ENCODE assay signal across 8 mouse cellular contexts in genomic region chr19:15924181-15924865, GRCm38 (mm10). TPM values are rescaled to one million over a fixed set of nuclear protein-coding genes. Genes with fewer than 3 reads are reported as not detected.
A peak's percentile ranks its signal among the peaks of the same experiment; 100 is the strongest.
DNase-seq lines count a peak whose midpoint lies in the region; ATAC-seq and TF ChIP-seq lines count a peak whose summit lies in the region.

No protein-coding gene starts in this region.

- intact Hi-C loops in heart, adult 2 months (cut with DNase I), result no loop called here

- H3K27me3 ChIP-seq in embryonic facial prominence, embryonic 12.5 days, result no peaks in the 10 kb centered on the region
- H3K27me3 ChIP-seq in heart, adult 2 months (ENCODE audit: control insufficient read depth, insufficient read depth, low read length), result no peaks in the 10 kb centered on the region
- H3K27me3 ChIP-seq in kidney, adult 2 months (replicated peaks; ENCODE audit: control insufficient read depth, insufficient read depth, low read length), result no peaks in the 10 kb centered on the region
- peaks cover 7% of the 10 kb centered on the region; the same call in 1 of the 2 replicates for H3K27me3 ChIP-seq in limb, embryonic 10.5 days (ENCODE audit: low read depth, poor library complexity, severe bottlenecking)
- H3K27me3 ChIP-seq in midbrain, embryonic 10.5 days (ENCODE audit: low read depth, poor library complexity, severe bottlenecking), result peaks cover 12% of the 10 kb centered on the region

- H3K4me3 ChIP-seq in embryonic facial prominence, embryonic 12.5 days, result peak overlapping the region; percentile 58
- peak overlapping the region; percentile 73 for H3K4me3 ChIP-seq in heart, adult 2 months
- H3K4me3 ChIP-seq in kidney, adult 2 months (ENCODE audit: insufficient read depth, low read depth, low read length), result peak overlapping the region; percentile 66
- peak overlapping the region; percentile 75 for H3K4me3 ChIP-seq in limb, embryonic 10.5 days
- peak overlapping the region; percentile 81 for H3K4me3 ChIP-seq in midbrain, embryonic 10.5 days

- peak; percentile 42 to 45 for DNase-seq in thymus, adult 18-20 months
- DNase-seq in thymus, postnatal 0 days (ENCODE audit: low spot score), result no peak
- DNase-seq in heart, adult 2 months, result peak; percentile 67 to 68
- peak; percentile 48 for DNase-seq in kidney, adult 2 months
- DNase-seq in limb, embryonic 10.5 days (ENCODE audit: low spot score), result no peak
- peak; percentile 58 for DNase-seq in midbrain, embryonic 10.5 days (ENCODE audit: low spot score)
- DNase-seq in right cerebral cortex, postnatal 36 days (ENCODE audit: low spot score in 2 of 2), result peak; percentile 59 to 74

- peaks cover 14% of the 10 kb centered on the region for H3K4me1 ChIP-seq in embryonic facial prominence, embryonic 12.5 days
- peaks cover 5% of the 10 kb centered on the region for H3K4me1 ChIP-seq in heart, adult 2 months (ENCODE audit: control insufficient read depth, insufficient read depth, low read length)
- peaks cover 5% of the 10 kb centered on the region; the same call in 1 of the 2 replicates for H3K4me1 ChIP-seq in kidney, adult 2 months (ENCODE audit: control insufficient read depth, insufficient read depth, low read length)
- peaks cover 24% of the 10 kb centered on the region for H3K4me1 ChIP-seq in limb, embryonic 10.5 days
- H3K4me1 ChIP-seq in midbrain, embryonic 10.5 days, result peaks cover 30% of the 10 kb centered on the region

- H3K9me3 ChIP-seq in embryonic facial prominence, embryonic 12.5 days, result no peaks in the 10 kb centered on the region
- no peaks in the 10 kb centered on the region for H3K9me3 ChIP-seq in limb, embryonic 10.5 days (replicated peaks)
- H3K9me3 ChIP-seq in midbrain, embryonic 10.5 days (replicated peaks), result no peaks in the 10 kb centered on the region

- TF ChIP-seq CTCF in heart, adult 2 months (IDR thresholded peaks at IDR 0.05), result peak; percentile 13; the same call in 1 of the 2 replicates
- TF ChIP-seq CTCF in kidney, adult 2 months (conservative IDR thresholded peaks at IDR 0.05; ENCODE audit: insufficient read depth, insufficient read length, low read depth, low read length), result no peak

- under 1% methylated on average over 45 of the region's 46 CpGs for WGBS in embryonic facial prominence, embryonic 12.5 days
- WGBS in heart, adult 2 months, result under 1% methylated on average over 46 of the region's 46 CpGs
- WGBS in kidney, adult 2 months, result 1% methylated on average over 46 of the region's 46 CpGs
- under 1% methylated on average over 46 of the region's 46 CpGs for WGBS in limb, embryonic 10.5 days
- WGBS in midbrain, embryonic 10.5 days, result under 1% methylated on average over 46 of the region's 46 CpGs

- peak overlapping the region; percentile 78 for H3K27ac ChIP-seq in embryonic facial prominence, embryonic 12.5 days
- peak overlapping the region; percentile 24; the same call in 1 of the 2 replicates for H3K27ac ChIP-seq in heart, adult 2 months
- peak overlapping the region; percentile 22; the same call in 1 of the 2 replicates for H3K27ac ChIP-seq in kidney, adult 2 months (ENCODE audit: insufficient read depth, low read depth, low read length)
- peak overlapping the region; percentile 86 for H3K27ac ChIP-seq in limb, embryonic 10.5 days
- peak overlapping the region; percentile 88 for H3K27ac ChIP-seq in midbrain, embryonic 10.5 days (replicated peaks)

- peak overlapping the region; percentile 90 for H3K4me2 ChIP-seq in embryonic facial prominence, embryonic 12.5 days (replicated peaks)

- no peak for TF ChIP-seq EP300 in heart, adult 2 months (IDR thresholded peaks at IDR 0.05; ENCODE audit: insufficient read depth, low read depth, low read length)

- TF ChIP-seq POLR2A in heart, adult 2 months (IDR thresholded peaks at IDR 0.05; ENCODE audit: insufficient read depth, low read depth, low read length), result no peak
- no peak for TF ChIP-seq POLR2A in kidney, adult 2 months (IDR thresholded peaks at IDR 0.05; ENCODE audit: low read depth, low read length)

- no peaks in the 10 kb centered on the region for H3K79me2 ChIP-seq in heart, adult 2 months (replicated peaks; ENCODE audit: control insufficient read depth, insufficient read depth, low read length)

- peak; percentile 61 for ATAC-seq in embryonic facial prominence, embryonic 12.5 days (ENCODE audit: insufficient number of reproducible peaks, insufficient read depth, low FRiP score, low TSS enrichment)

- no peaks in the 10 kb centered on the region for H3K36me3 ChIP-seq in embryonic facial prominence, embryonic 12.5 days
- no peaks in the 10 kb centered on the region for H3K36me3 ChIP-seq in heart, adult 2 months (ENCODE audit: control insufficient read depth, insufficient read depth, low read length)
- H3K36me3 ChIP-seq in kidney, adult 2 months (ENCODE audit: control insufficient read depth, insufficient read depth, low read length), result no peaks in the 10 kb centered on the region
- H3K36me3 ChIP-seq in limb, embryonic 10.5 days, result peaks cover 11% of the 10 kb centered on the region
- H3K36me3 ChIP-seq in midbrain, embryonic 10.5 days, result peaks cover 14% of the 10 kb centered on the region

- H3K9ac ChIP-seq in embryonic facial prominence, embryonic 12.5 days, result peak overlapping the region; percentile 58
- H3K9ac ChIP-seq in heart, adult 2 months (ENCODE audit: low read depth, low read length), result peak overlapping the region; percentile 51

RNA-seq across cellular contexts. Expression of gene Psat1, which starts 22.8 kb away (rescaled TPM):
- 119 and 138 TPM in 2 replicates for polyA plus RNA-seq in thymus, postnatal 0 days (2015; fragmentation: Nextera tagmentation; extraction: Ambion mirVana)
- 71.3 and 77.0 TPM in 2 replicates for polyA plus RNA-seq in embryonic facial prominence, embryonic 12.5 days (2016; fragmentation: Nextera tagmentation; extraction: Ambion mirVana)
- 1 to 10 TPM; 2.3 to 3.5 TPM for total RNA-seq in heart, adult 2 months (2021)
- polyA plus RNA-seq in heart, adult 2 months (2012; rRNA removed), result 2.4 and 2.8 TPM in 2 replicates
- 21.0 and 28.5 TPM in 2 replicates for polyA plus RNA-seq in kidney, adult 2 months (2012; rRNA removed)
- 93.3 and 127 TPM in 2 replicates for polyA plus RNA-seq in limb, embryonic 10.5 days (2016; fragmentation: Nextera tagmentation; extraction: Ambion mirVana)
- polyA plus RNA-seq in midbrain, embryonic 10.5 days (2016; fragmentation: Nextera tagmentation; extraction: Ambion mirVana), result 102 and 129 TPM in 2 replicates

Comparison
In these comparisons a context has a peak if more than half of its experiments do, and no peak if none do; other contexts are left out.
1. DNase-seq: peak in thymus, adult 18-20 months (2 of 2), heart, adult 2 months (2 of 2), kidney, adult 2 months (single experiment), midbrain, embryonic 10.5 days (single experiment) and right cerebral cortex, postnatal 36 days (2 of 2); none in thymus, postnatal 0 days (single experiment) and limb, embryonic 10.5 days (single experiment).
2. H3K27ac ChIP-seq: peak in every context shown above with its lines; median percentile 88 in midbrain, embryonic 10.5 days; 86 in limb, embryonic 10.5 days; 78 in embryonic facial prominence, embryonic 12.5 days; 24 in heart, adult 2 months; 22 in kidney, adult 2 months.
3. Peak in every context shown above with its lines, with median percentiles within 50 percentile points of each other: H3K4me3 ChIP-seq.